Mouse (Mus musculus): ENCODE data around the gene Teddm2. TPM values are rescaled to one million over a fixed set of nuclear protein-coding genes. Genes with fewer than 3 reads are reported as not detected.

Gene Teddm2
- total RNA-seq (2021), result under 1 TPM; 0.65 to 0.88 TPM
- long read RNA-seq, experiment 1, partial matches to known transcripts, result 0 of 1 reads
- long read RNA-seq, experiment 1, other reads (novel, unspliced or antisense), result 1 of 1 reads
- long read RNA-seq, experiment 2, result 0 reads

GRCm38 (mm10) chr1:153899731-153900380 lies at the start of gene Teddm2, which contains the start of gene Glul:
Gene Teddm2 (minus strand): TSS chr1:153900228.
Gene Glul (plus strand): TSS chr1:153899944.
- peak; percentile 88 to 95 for DNase-seq (ENCODE audit: low spot score in 2 of 2)

DNA sequence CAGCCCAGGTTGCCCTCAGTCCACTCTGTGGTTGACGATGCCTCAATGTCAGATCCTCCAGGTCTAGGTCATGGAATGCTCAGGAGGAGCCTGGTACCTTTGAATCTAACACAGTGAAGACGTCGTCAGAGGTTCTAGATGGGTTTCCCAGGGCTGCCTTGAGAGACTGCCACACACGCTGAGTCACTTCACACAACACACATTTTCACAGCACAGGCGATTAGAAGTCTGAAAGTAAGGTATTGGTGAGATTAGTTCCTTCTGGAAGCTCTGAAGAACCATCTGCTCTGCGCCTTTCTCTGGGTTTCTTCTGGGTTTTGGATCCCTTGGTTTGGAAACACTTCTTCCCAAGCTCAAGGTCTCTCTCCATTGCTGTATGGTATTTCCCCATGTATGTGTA lies 47.8 kb upstream of the Teddm2 start:
- no peak for DNase-seq (ENCODE audit: low spot score in 2 of 2)

GRCm38 (mm10) chr1:153946971-153947370 lies 46.9 kb upstream of the Teddm2 start:
- DNase-seq (ENCODE audit: low spot score in 2 of 2), result no peak

DNA sequence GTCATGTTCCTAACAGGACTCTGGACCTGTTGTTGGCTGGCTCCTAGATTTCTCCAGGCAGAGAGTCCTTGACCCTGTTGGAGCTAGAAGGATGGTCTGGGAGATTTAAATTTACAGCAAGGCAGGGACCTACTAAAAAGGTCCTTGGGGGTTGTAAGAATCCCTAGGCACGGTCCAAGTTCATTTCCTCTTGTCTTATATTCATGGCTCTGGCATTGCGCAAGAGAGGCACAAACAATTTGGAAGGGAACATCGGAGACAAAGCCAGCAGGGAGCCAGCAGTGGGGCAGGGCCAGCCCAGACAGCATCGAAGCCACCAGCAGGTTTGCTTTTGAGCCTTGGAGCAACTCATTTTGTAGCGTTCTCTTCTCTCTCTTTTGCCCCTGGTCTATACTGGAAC lies 45.2 kb upstream of the Teddm2 start:
- no peak for DNase-seq (ENCODE audit: low spot score in 2 of 2)

DNA sequence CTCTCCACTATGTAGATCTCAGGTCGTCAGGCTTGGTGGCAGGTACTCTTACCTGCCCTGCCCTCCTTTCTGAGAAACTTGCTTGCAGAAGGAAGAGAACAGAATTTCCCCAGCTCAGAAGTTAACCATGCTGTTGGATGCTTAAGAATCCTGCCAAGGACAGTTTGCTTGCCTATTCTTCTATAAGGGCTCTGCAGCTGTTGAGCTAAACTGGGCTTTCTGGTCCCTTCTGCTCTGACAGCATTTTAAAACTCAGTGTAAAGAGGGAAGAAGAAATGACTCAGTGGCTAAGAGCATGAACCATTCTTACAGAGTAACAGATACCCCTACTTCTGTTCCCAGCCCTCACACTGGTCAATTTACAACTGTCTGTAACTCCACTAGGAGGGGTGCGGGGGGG lies 41.0 kb upstream of the Teddm2 start:
- DNase-seq (ENCODE audit: low spot score in 2 of 2), result no peak

DNA sequence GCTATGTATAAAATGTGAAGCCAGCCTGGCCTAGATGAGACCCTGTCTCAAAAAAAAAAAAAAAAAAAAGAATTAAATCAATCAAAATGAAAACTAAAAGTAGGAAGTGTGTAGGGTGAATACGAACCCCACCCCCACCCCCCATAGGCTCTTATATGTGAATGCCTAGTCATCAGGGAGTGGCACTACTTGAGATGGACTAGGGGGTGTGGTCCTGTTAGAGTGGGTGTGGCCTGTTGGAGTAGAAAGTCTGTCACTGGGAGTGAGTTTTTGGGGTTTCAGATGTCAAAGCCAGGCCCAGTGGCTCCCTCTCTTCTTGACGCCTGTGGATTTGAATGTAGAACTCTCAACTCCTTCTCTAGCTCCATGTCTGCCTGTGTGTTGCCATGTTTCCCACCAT lies 37.0 kb upstream of the Teddm2 start:
- no peak for DNase-seq (ENCODE audit: low spot score in 2 of 2)

- DNase-seq (ENCODE audit: low spot score in 2 of 2), result no peak
These were observed 35.9 kb upstream of the Teddm2 start for GRCm38 (mm10) chr1:153935844-153936380.

DNA sequence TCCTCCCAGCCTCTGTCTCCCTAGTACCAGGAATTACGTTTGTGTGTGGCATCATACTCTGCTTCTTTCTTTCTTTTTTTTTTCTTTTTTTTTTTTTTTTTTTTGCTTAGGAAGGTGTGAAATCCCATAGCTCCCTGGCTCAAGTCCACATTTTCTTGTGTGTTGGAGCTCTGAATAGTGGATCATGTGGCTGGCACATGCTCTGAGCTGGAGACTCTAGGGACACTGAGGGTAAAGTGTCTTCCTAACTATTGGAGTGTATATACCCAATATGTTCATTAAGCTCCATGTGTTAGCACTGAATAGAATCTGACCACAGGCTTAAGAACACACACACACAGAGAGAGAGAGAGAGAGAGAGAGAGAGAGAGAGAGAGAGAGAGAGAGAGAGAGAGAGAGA lies 33.7 kb upstream of the Teddm2 start:
- no peak for DNase-seq (ENCODE audit: low spot score in 2 of 2)

DNA sequence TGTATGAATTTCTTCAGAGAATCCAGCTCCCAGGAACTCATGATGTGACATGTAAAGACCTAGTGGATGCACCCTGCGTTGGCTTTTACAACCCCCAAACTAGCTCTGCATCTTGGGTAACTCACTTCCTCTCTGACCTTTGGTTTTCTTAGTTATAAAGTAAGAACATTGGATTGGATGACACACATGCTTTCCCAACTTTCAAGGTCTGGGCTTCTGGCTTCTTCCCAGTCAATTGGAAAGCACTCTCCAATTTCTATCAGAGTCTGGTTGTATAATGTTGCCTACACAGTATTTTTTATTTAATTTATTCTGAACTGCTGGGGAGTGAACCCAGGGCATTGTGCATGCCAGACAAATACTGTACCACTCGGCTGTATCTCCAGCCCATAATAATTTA lies 30.4 kb upstream of the Teddm2 start:
- no peak for DNase-seq (ENCODE audit: low spot score in 2 of 2)

DNA sequence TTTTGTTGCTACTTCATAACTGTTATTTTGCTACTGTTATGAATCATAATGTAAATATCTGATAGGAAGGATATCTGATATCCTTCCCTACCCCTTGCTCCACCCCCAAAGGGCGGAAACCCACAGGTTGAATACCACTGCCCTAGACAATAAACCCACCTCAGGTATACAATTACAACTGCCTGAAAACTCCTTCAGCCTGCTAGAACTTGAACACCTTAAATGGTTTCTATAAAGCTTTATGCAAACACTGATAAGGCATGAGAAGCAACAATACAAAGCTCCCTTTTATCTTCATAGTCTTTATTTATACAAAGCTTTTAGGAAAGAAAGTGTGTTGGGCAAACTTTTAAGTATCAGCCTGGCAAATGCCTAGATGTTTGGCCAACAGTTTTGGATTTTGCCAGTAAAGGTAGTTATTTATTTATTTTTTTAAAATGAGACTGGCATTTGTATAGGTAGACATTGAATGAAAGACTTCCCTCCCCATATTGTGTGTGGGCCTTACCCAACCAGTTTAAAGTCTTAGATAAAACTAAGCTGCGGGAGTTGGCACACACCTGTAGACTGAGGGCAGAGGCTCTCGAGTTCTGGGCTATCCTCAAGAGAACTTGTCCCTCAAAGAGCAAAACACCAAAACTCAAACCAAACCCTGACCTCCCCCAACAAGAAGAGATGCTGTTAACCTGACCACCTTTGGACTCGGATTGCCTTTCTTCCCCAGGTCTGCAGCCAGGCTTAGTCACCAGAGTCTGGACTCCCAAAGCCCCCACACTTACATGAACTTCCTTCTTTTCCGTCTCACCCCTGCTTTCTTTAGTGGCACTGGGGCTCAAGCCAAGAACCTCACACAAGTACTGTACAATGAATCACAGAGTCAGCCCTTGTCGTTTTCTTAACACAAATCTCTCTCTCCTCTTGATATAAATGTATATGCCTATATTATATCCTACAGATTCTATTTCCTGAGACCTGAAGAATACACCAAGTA lies 24.7 kb upstream of the Teddm2 start:
- DNase-seq (ENCODE audit: low spot score in 2 of 2), result no peak

DNA sequence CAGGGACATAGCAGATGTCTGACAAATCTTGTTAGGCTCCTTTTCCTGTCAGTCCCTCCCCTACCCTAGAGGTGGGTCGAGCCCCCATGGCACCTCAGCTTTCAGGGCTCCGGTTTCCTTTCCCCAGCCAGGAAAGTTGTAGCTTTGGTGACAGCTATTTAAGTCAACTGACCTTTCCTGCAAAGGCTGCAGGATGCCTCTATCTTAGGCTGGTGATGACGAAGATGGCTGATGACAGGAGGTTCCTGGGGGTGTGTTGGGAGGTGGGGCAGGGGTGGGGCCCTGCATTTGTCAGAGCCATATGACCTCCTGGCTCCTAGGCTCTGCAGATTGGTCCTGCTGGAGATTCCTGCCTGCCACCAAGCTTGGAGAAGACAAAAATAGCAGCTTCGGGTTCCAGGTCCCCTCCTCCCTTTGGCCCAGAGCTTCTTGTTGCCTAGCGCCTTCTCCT lies 22.6 kb upstream of the Teddm2 start:
- DNase-seq (ENCODE audit: low spot score in 2 of 2), result no peak

GRCm38 (mm10) chr1:153921642-153922041 lies 21.6 kb upstream of the Teddm2 start:
- no peak for DNase-seq (ENCODE audit: low spot score in 2 of 2)

- no peak for DNase-seq (ENCODE audit: low spot score in 2 of 2)
These were observed 18.6 kb upstream of the Teddm2 start for GRCm38 (mm10) chr1:153918521-153919206.

- no peak for DNase-seq (ENCODE audit: low spot score in 2 of 2)
These were observed 13.8 kb upstream of the Teddm2 start for GRCm38 (mm10) chr1:153913869-153914268.

GRCm38 (mm10) chr1:153911276-153911795 lies 11.3 kb upstream of the Teddm2 start:
- DNase-seq (ENCODE audit: low spot score in 2 of 2), result no peak

- DNase-seq (ENCODE audit: low spot score in 2 of 2), result no peak
These were observed 10.4 kb upstream of the Teddm2 start for GRCm38 (mm10) chr1:153910423-153910822.

- DNase-seq (ENCODE audit: low spot score in 2 of 2), result no peak
These were observed 9.9 kb upstream of the Teddm2 start for GRCm38 (mm10) chr1:153909963-153910291.

DNA sequence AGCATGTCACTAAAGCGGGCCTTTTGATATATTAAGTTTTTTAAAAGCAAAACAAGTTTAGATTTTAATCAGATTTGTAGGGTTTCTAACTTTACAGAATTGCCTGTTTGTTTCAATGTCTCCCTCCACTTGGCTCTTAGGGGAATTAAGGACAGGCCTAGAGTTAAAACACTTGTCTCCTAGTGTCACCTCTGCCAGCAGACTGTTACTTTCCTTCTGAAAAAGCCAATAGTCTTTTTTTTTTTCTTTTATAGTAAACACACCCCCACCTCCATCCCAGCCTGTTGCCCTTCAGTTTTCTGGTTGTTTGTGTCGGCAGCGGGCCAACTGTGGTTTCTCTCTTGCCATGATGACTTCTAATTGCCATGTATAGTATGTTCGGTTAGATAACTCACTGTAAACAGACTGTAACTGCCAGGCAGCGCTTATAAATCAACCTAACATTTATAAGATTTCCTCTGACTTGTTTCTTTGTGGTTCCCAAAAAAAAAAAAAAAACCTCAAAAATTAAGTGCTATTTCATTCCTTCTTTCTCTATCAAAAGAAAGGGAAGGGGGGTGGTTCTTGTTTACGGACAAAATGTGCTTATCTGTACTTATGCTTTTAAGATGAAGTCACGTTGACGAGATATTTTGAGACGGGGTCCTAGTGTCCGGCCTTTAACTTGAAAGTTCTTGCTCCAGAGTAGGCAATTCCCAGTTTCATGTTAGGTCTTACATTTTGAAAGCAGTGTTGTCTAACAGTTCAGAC lies 9.4 kb upstream of the Teddm2 start:
- no peak for DNase-seq (ENCODE audit: low spot score in 2 of 2)

DNA sequence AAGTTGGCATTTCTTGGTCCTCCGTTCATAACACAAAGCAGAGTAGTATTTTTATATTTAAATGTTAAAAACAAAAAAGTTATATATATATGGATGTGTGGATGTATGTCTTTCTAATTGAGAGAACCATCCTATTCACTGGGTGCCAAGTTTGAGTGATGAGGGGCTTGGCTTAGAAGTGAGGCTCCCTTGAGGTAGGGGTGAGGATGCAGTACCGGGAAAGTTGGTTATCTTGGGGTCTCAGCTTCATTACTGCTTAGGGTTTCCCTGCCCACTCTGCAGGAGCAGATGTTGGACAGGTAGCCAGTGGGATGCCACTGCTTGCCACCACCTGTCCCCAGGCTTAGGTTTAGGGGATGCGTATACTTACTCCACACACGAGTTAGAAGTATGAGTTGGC lies 8.7 kb upstream of the Teddm2 start:
- DNase-seq (ENCODE audit: low spot score in 2 of 2), result no peak

- DNase-seq (ENCODE audit: low spot score in 2 of 2), result no peak
These were observed 8.2 kb upstream of the Teddm2 start for GRCm38 (mm10) chr1:153908208-153908607.
